Mouse (Mus musculus) subcutaneous adipose tissue, adult 2 months (tissue): ENCODE data around the gene Kdm3a. TPM values are rescaled to one million over a fixed set of nuclear protein-coding genes. Genes with fewer than 3 reads are reported as not detected.

Source experiments
- polyA plus RNA-seq: library from polyadenylated mRNA; depleted of rRNA; stranded (reverse); fragments of >200 nt; gene quantifications from 2 replicates; pipeline ENCODE4 v1.2.3, GENCODE M21; 2012; ENCODE audit warnings: low replicate concordance; rRNA removed

The Kdm3a gene
- 16.1 and 20.8 TPM in 2 replicates for polyA plus RNA-seq

GRCm38 (mm10) chr6:71632829-71633662 is at the start of gene Kdm3a:
TSS of gene Kdm3a (minus strand) at chr6:71632990.

GRCm38 (mm10) chr6:71543686-71544499 is 88.9 kb downstream of the Kdm3a start, which contains the start of gene Chmp3:
TSS of gene Chmp3 (plus strand) at chr6:71543797.

Other genes with a start within 250 kb of the Kdm3a start
- gene Rmnd5a, start 192.4 kb downstream of the Kdm3a start, polyA plus RNA-seq = 36.1 and 41.8 TPM in 2 replicates
- gene Rnf103, start 139.1 kb downstream of the Kdm3a start, polyA plus RNA-seq = 9.2 and 13.2 TPM in 2 replicates
- 49.6 and 53.6 TPM in 2 replicates for gene Chmp3, start 89.2 kb downstream of the Kdm3a start, polyA plus RNA-seq
- gene Reep1, start 74.6 kb upstream of the Kdm3a start, polyA plus RNA-seq = 4.4 and 6.4 TPM in 2 replicates
- 10.9 and 13.3 TPM in 2 replicates for gene Mrpl35, start 194.0 kb upstream of the Kdm3a start, polyA plus RNA-seq
- gene Immt, start 198.3 kb upstream of the Kdm3a start, polyA plus RNA-seq = 79.1 and 98.6 TPM in 2 replicates